13 mouse cellular contexts compared by ENCODE assay signal in the genomic region with DNA sequence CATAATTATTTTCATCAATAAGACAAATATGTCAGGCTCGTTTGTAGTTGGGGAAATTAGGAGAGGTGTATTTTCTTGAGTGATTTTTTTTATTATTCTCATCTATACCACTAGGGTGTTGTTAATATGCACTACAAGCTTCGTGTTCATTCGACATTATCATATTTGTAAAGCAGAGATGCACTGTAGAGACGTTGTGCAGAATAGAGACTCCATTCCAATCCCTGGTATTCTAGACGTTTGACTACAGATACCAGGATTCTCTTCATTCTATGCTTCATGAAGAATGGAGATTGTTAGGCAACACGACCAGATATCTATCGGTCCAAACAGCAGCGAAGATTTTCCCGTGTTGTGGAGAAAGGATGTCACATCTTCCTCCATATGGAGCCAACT.
DNase-seq lines count a peak whose midpoint lies in the region; ATAC-seq lines count a peak whose summit lies in the region.
"Had no signal": no experiment of that assay in that cellular context is flagged by ENCODE, and none has a peak within 500 bp of the region (broad histone marks: within the 10 kb centered on the region; RNA-seq: fewer than 3 reads in every experiment).

No protein-coding gene starts in this region.

- no peaks in the 10 kb centered on the region for H3K27me3 ChIP-seq in heart, embryonic 12.5 days (replicated peaks)
- H3K27me3 ChIP-seq in heart, embryonic 10.5 days (ENCODE audit: insufficient read depth, poor library complexity, severe bottlenecking) = no peaks in the 10 kb centered on the region
- no peaks in the 10 kb centered on the region for H3K27me3 ChIP-seq in embryonic facial prominence, embryonic 15.5 days
- H3K27me3 ChIP-seq in hindbrain, embryonic 14.5 days (ENCODE audit: control insufficient read depth, insufficient read depth, low read length) = no peaks in the 10 kb centered on the region
- H3K27me3 ChIP-seq in midbrain, embryonic 14.5 days (ENCODE audit: control insufficient read depth, insufficient read depth, low read length) = no peaks in the 10 kb centered on the region
- H3K27me3 ChIP-seq: liver, embryonic 12.5 days; megakaryocyte, embryonic 14.5 days; neural tube, embryonic 12.5 days had no signal

- no peak overlapping the region for H3K27ac ChIP-seq in heart, embryonic 12.5 days (ENCODE audit: poor library complexity, severe bottlenecking)
- no peak overlapping the region for H3K27ac ChIP-seq in heart, embryonic 10.5 days
- H3K27ac ChIP-seq in embryonic facial prominence, embryonic 15.5 days (replicated peaks) = no peak overlapping the region
- H3K27ac ChIP-seq in hindbrain, embryonic 14.5 days = no peak overlapping the region
- H3K27ac ChIP-seq in midbrain, embryonic 14.5 days (replicated peaks; ENCODE audit: low read depth, low read length) = no peak overlapping the region
- H3K27ac ChIP-seq: layer of hippocampus, adult 2 months; liver, embryonic 12.5 days; neural tube, embryonic 12.5 days had no signal

- no peak overlapping the region for H3K9ac ChIP-seq in heart, embryonic 12.5 days
- H3K9ac ChIP-seq in embryonic facial prominence, embryonic 15.5 days = no peak overlapping the region
- H3K9ac ChIP-seq in hindbrain, embryonic 14.5 days = no peak overlapping the region
- no peak overlapping the region for H3K9ac ChIP-seq in midbrain, embryonic 14.5 days (replicated peaks; ENCODE audit: low read length)
- H3K9ac ChIP-seq: liver, embryonic 12.5 days; neural tube, embryonic 12.5 days had no signal

- H3K4me3 ChIP-seq in heart, embryonic 12.5 days = no peak overlapping the region
- H3K4me3 ChIP-seq in heart, embryonic 10.5 days = no peak overlapping the region
- H3K4me3 ChIP-seq in embryonic facial prominence, embryonic 15.5 days (replicated peaks) = no peak overlapping the region
- H3K4me3 ChIP-seq in hindbrain, embryonic 14.5 days (replicated peaks; ENCODE audit: low read length) = no peak overlapping the region
- no peak overlapping the region for H3K4me3 ChIP-seq in midbrain, embryonic 14.5 days (replicated peaks; ENCODE audit: low read depth, low read length)
- H3K4me3 ChIP-seq: liver, embryonic 12.5 days; megakaryocyte, embryonic 14.5 days; neural tube, embryonic 12.5 days had no signal

- DNase-seq in heart, embryonic 10.5 days (ENCODE audit: low spot score) = no peak
- DNase-seq in hindbrain, embryonic 14.5 days (ENCODE audit: low spot score) = no peak
- DNase-seq in midbrain, embryonic 14.5 days = no peak
- no peak for DNase-seq in right cerebral cortex, adult 18-20 months
- no peak for DNase-seq in adrenal gland, postnatal 10 days
- no peak for DNase-seq in testis, postnatal 10 days (ENCODE audit: low spot score)

- no peaks in the 10 kb centered on the region for H3K9me3 ChIP-seq in heart, embryonic 12.5 days (replicated peaks)
- H3K9me3 ChIP-seq in heart, embryonic 10.5 days = no peaks in the 10 kb centered on the region
- H3K9me3 ChIP-seq in embryonic facial prominence, embryonic 15.5 days (replicated peaks) = no peaks in the 10 kb centered on the region
- no peaks in the 10 kb centered on the region for H3K9me3 ChIP-seq in hindbrain, embryonic 14.5 days (ENCODE audit: control insufficient read depth, low read length)
- H3K9me3 ChIP-seq in midbrain, embryonic 14.5 days (ENCODE audit: control insufficient read depth, low read length) = no peaks in the 10 kb centered on the region
- H3K9me3 ChIP-seq: liver, embryonic 12.5 days; megakaryocyte, embryonic 14.5 days; neural tube, embryonic 12.5 days had no signal

- H3K4me2 ChIP-seq in heart, embryonic 12.5 days = peak overlapping the region; percentile 67; the same call in 1 of the 2 replicates
- peak overlapping the region; percentile 41; the same call in 1 of the 2 replicates for H3K4me2 ChIP-seq in embryonic facial prominence, embryonic 15.5 days (replicated peaks)
- peak overlapping the region; percentile 51; the same call in 1 of the 2 replicates for H3K4me2 ChIP-seq in hindbrain, embryonic 14.5 days (replicated peaks)
- H3K4me2 ChIP-seq in midbrain, embryonic 14.5 days (ENCODE audit: low read length) = peak overlapping the region; percentile 60; the same call in 1 of the 2 replicates
- H3K4me2 ChIP-seq: liver, embryonic 12.5 days had no signal

- no peak for ATAC-seq in heart, embryonic 12.5 days (ENCODE audit: insufficient number of reproducible peaks, low FRiP score)
- no peak for ATAC-seq in embryonic facial prominence, embryonic 15.5 days (ENCODE audit: insufficient number of reproducible peaks, low FRiP score, low TSS enrichment, low read depth)
- ATAC-seq in hindbrain, embryonic 14.5 days (ENCODE audit: low FRiP score) = no peak; the same call in 1 of the 2 replicates
- ATAC-seq in midbrain, embryonic 14.5 days (ENCODE audit: low FRiP score, low TSS enrichment) = peak; percentile 32; the same call in 1 of the 2 replicates
- ATAC-seq: liver, embryonic 12.5 days; lung, postnatal 0 days had no signal

- WGBS in heart, embryonic 12.5 days = 28% methylated on average over 9 of the region's 9 CpGs
- 24% methylated on average over 9 of the region's 9 CpGs for WGBS in heart, embryonic 10.5 days
- 26% methylated on average over 9 of the region's 9 CpGs for WGBS in embryonic facial prominence, embryonic 15.5 days
- 27% methylated on average over 9 of the region's 9 CpGs for WGBS in hindbrain, embryonic 14.5 days
- WGBS in midbrain, embryonic 14.5 days = 29% methylated on average over 9 of the region's 9 CpGs

- 0 out of 2 replicates have a peak, but pooled peaks cover 7% of the 10 kb centered on the region for H3K4me1 ChIP-seq in heart, embryonic 12.5 days (replicated peaks)
- H3K4me1 ChIP-seq in heart, embryonic 10.5 days = peaks cover 5% of the 10 kb centered on the region; the same call in 1 of the 2 replicates
- no peaks in the 10 kb centered on the region for H3K4me1 ChIP-seq in embryonic facial prominence, embryonic 15.5 days
- H3K4me1 ChIP-seq in hindbrain, embryonic 14.5 days (replicated peaks; ENCODE audit: control insufficient read depth, insufficient read depth, low read length) = peaks cover 8% of the 10 kb centered on the region; the same call in 1 of the 2 replicates
- H3K4me1 ChIP-seq in midbrain, embryonic 14.5 days (ENCODE audit: control insufficient read depth, insufficient read depth, low read length) = peaks cover 6% of the 10 kb centered on the region
- H3K4me1 ChIP-seq: liver, embryonic 12.5 days; megakaryocyte, embryonic 14.5 days had no signal

- no peaks in the 10 kb centered on the region for H3K36me3 ChIP-seq in heart, embryonic 12.5 days
- H3K36me3 ChIP-seq in heart, embryonic 10.5 days = no peaks in the 10 kb centered on the region
- H3K36me3 ChIP-seq in embryonic facial prominence, embryonic 15.5 days = no peaks in the 10 kb centered on the region
- H3K36me3 ChIP-seq in hindbrain, embryonic 14.5 days (replicated peaks; ENCODE audit: control insufficient read depth, insufficient read depth) = no peaks in the 10 kb centered on the region
- H3K36me3 ChIP-seq in midbrain, embryonic 14.5 days (ENCODE audit: control insufficient read depth, insufficient read depth, low read length) = no peaks in the 10 kb centered on the region
- H3K36me3 ChIP-seq: liver, embryonic 12.5 days; neural tube, embryonic 12.5 days had no signal
